Mouse (Mus musculus): ENCODE measurements at regions not wholly inside any gene's neighbourhood (a gene's known extent, or its start where the extent isn't known, plus 50 kb on each side); places are given as distances from the start of the nearest gene placed in this dataset.

GRCm38 (mm10) chr10:114265927-114266326 is 536.2 kb downstream of the Trhde start:
- TF ChIP-seq CTCF (IDR thresholded peaks at IDR 0.05; ENCODE audit: low read depth): no peak
- no peak for TF ChIP-seq EP300 (optimal IDR thresholded peaks at IDR 0.05)

Data from stomach, postnatal 0 days (tissue).